Mouse (Mus musculus) embryonic facial prominence, embryonic 15.5 days (tissue): ENCODE measurements around the gene Unc119b. TPM values are rescaled to one million over a fixed set of nuclear protein-coding genes. Genes with fewer than 3 reads are reported as not detected.
"Not testable (repeated sequence)": the region's sequence is repeated elsewhere in the genome, so short reads cannot be mapped to it uniquely, and the experiment has no call there.

Experiments
- ATAC-seq: fragments of 200-750 bp; cut with Nextera tagmentation; 2 replicates; pipeline ENCODE4 v1.8.0; 2017; ENCODE audit warnings: low read depth, moderate TSS enrichment; ENCODE audit not compliant: insufficient number of reproducible peaks, low FRiP score, low TSS enrichment
- H3K27ac ChIP-seq: fragments of 300-500 bp; sonication (generic); replicated peaks from 2 replicates; pipeline ENCODE4 v1.5.1; 2015; ENCODE audit warnings: mild to moderate bottlenecking, inconsistent platforms
- H3K27me3 ChIP-seq: fragments of 300-500 bp; sonication (generic); 2 replicates; pipeline ENCODE4 v1.6.1; 2015; ENCODE audit warnings: inconsistent platforms
- H3K36me3 ChIP-seq: fragments of 300-500 bp; sonication (generic); 2 replicates; pipeline ENCODE4 v1.6.1; 2015; ENCODE audit warnings: mild to moderate bottlenecking, inconsistent platforms
- H3K4me1 ChIP-seq: fragments of 300-500 bp; sonication (generic); 2 replicates; pipeline ENCODE4 v1.6.1; 2015; ENCODE audit warnings: inconsistent platforms
- H3K4me2 ChIP-seq: fragments of 300-500 bp; sonication (generic); replicated peaks from 2 replicates; pipeline ENCODE4 v1.6.1; 2015; ENCODE audit warnings: mild to moderate bottlenecking, inconsistent platforms
- H3K4me3 ChIP-seq: fragments of 300-500 bp; sonication (generic); replicated peaks from 2 replicates; pipeline ENCODE4 v1.5.1; 2015; ENCODE audit warnings: mild to moderate bottlenecking, inconsistent platforms
- H3K9ac ChIP-seq: fragments of 300-500 bp; sonication (generic); 2 replicates; pipeline ENCODE4 v1.6.1; 2015; ENCODE audit warnings: inconsistent platforms
- H3K9me3 ChIP-seq: fragments of 300-500 bp; sonication (generic); replicated peaks from 2 replicates; pipeline ENCODE4 v1.6.1; 2016; ENCODE audit warnings: inconsistent platforms
- WGBS: fragments of 180-500 bp; shearing (Covaris S2); methylation state at CpG from one replicate; pipeline ENCODE4 v1.1.7; 2015; 5-methylcytosine and 5-hydroxymethylcytosine counted together
- polyA plus RNA-seq: library from polyadenylated mRNA; unstranded; fragments of >200 nt; fragmentation: Nextera tagmentation; extraction: Ambion mirVana; gene quantifications from 2 replicates; pipeline ENCODE4 v1.2.1, GENCODE M21; 2015

Gene Unc119b
- polyA plus RNA-seq, 1 experiment from 2014 or later: 42.2 TPM

- Histone ChIP-seq H3K4me3 (no peak overlapping the region), H3K4me2 (no peak overlapping the region), H3K4me1 (peaks cover 31% of the 10 kb centered on the region), H3K36me3 (no peaks in the 10 kb centered on the region), H3K9ac (no peak overlapping the region), H3K9me3 (no peaks in the 10 kb centered on the region), H3K27ac (no peak overlapping the region), H3K27me3 (no peaks in the 10 kb centered on the region)
- 49% methylated on average over 11 of the region's 11 CpGs for WGBS
- no peak for ATAC-seq
Observed at GRCm38 (mm10) chr5:115165895-115166814, 31.4 kb upstream of the Unc119b start.

GRCm38 (mm10) chr5:115165351-115165750, 30.6 kb upstream of the Unc119b start:
- H3K36me3 ChIP-seq: no peaks in the 10 kb centered on the region
- H3K4me2 ChIP-seq: no peak overlapping the region
- no peak overlapping the region for H3K27ac ChIP-seq
- no peak overlapping the region for H3K4me3 ChIP-seq
- H3K9ac ChIP-seq: no peak overlapping the region
- 57% methylated on average over 9 of the region's 9 CpGs for WGBS
- no peak for ATAC-seq
- peaks cover 39% of the 10 kb centered on the region for H3K4me1 ChIP-seq
- no peaks in the 10 kb centered on the region for H3K27me3 ChIP-seq
- no peaks in the 10 kb centered on the region for H3K9me3 ChIP-seq

- H3K4me3 ChIP-seq, H3K9ac ChIP-seq, H3K36me3 ChIP-seq, ATAC-seq, H3K27me3 ChIP-seq, H3K27ac ChIP-seq, H3K9me3 ChIP-seq, H3K4me2 ChIP-seq: not testable (repeated sequence)
- H3K4me1 ChIP-seq: peaks cover 41% of the 10 kb centered on the region
- WGBS: 81% methylated on average over 4 of the region's 4 CpGs
Observed at GRCm38 (mm10) chr5:115164446-115164845, 29.7 kb upstream of the Unc119b start.

GRCm38 (mm10) chr5:115163563-115163962, 28.8 kb upstream of the Unc119b start:
- H3K4me2 ChIP-seq: peak overlapping the region; percentile 24; the same call in 1 of the 2 replicates
- H3K9ac ChIP-seq: no peak overlapping the region
- 41% methylated on average over 8 of the region's 8 CpGs for WGBS
- no peaks in the 10 kb centered on the region for H3K9me3 ChIP-seq
- H3K4me1 ChIP-seq: peaks cover 40% of the 10 kb centered on the region
- ATAC-seq: no peak
- H3K36me3 ChIP-seq: no peaks in the 10 kb centered on the region
- H3K4me3 ChIP-seq: no peak overlapping the region; the same call in 1 of the 2 replicates
- H3K27ac ChIP-seq: no peak overlapping the region
- no peaks in the 10 kb centered on the region for H3K27me3 ChIP-seq

GRCm38 (mm10) chr5:115161940-115162279, 27.1 kb upstream of the Unc119b start:
- not testable (repeated sequence) for H3K27me3 ChIP-seq, H3K36me3 ChIP-seq, H3K9me3 ChIP-seq, H3K9ac ChIP-seq, ATAC-seq, H3K27ac ChIP-seq, H3K4me3 ChIP-seq, H3K4me2 ChIP-seq
- H3K4me1 ChIP-seq: peaks cover 39% of the 10 kb centered on the region
- WGBS: 78% methylated on average over 1 of the region's 1 CpGs

GRCm38 (mm10) chr5:115161064-115161939, 26.5 kb upstream of the Unc119b start:
- no peak for ATAC-seq
- WGBS: 25% methylated on average over 13 of the region's 13 CpGs
- Histone ChIP-seq H3K4me1 (peaks cover 37% of the 10 kb centered on the region), H3K4me2 (no peak overlapping the region), H3K27me3 (no peaks in the 10 kb centered on the region), H3K27ac (no peak overlapping the region), H3K9me3 (no peaks in the 10 kb centered on the region), H3K36me3 (no peaks in the 10 kb centered on the region), H3K9ac (no peak overlapping the region), H3K4me3 (no peak overlapping the region)

- ATAC-seq: no peak
- WGBS: 61% methylated on average over 6 of the region's 6 CpGs
- Histone ChIP-seq H3K9ac (no peak overlapping the region), H3K4me1 (peaks cover 37% of the 10 kb centered on the region), H3K27me3 (no peaks in the 10 kb centered on the region), H3K9me3 (no peaks in the 10 kb centered on the region), H3K4me3 (no peak overlapping the region), H3K27ac (no peak overlapping the region), H3K36me3 (no peaks in the 10 kb centered on the region), H3K4me2 (no peak overlapping the region)
Observed at GRCm38 (mm10) chr5:115160655-115161054, 25.9 kb upstream of the Unc119b start.

GRCm38 (mm10) chr5:115159165-115159564, 24.4 kb upstream of the Unc119b start:
- no peaks in the 10 kb centered on the region for H3K9me3 ChIP-seq
- 34% methylated on average over 12 of the region's 12 CpGs for WGBS
- H3K4me2 ChIP-seq: peak overlapping the region; percentile 80
- H3K36me3 ChIP-seq: no peaks in the 10 kb centered on the region
- no peaks in the 10 kb centered on the region for H3K27me3 ChIP-seq
- H3K27ac ChIP-seq: peak overlapping the region; percentile 99
- H3K4me1 ChIP-seq: peaks cover 52% of the 10 kb centered on the region
- no peak for ATAC-seq
- peak overlapping the region; percentile 95 for H3K9ac ChIP-seq
- peak overlapping the region; percentile 99 for H3K4me3 ChIP-seq

- Histone ChIP-seq H3K4me3 (peak within 1 kb of the TSS; percentile 99), H3K9ac (peak within 1 kb of the TSS; percentile 95), H3K4me1 (peaks cover 57% of the 10 kb centered on the region), H3K9me3 (no peaks in the 10 kb centered on the region), H3K4me2 (peak within 1 kb of the TSS; percentile 80), H3K36me3 (no peaks in the 10 kb centered on the region), H3K27me3 (no peaks in the 10 kb centered on the region), H3K27ac (peak within 1 kb of the TSS; percentile 99)
- ATAC-seq: peak; percentile 97
- WGBS: under 1% methylated on average over 69 of the region's 78 CpGs
Observed at GRCm38 (mm10) chr5:115158040-115158983, 23.5 kb upstream of the Unc119b start, which contains the start of gene Mlec. TSS of gene Mlec (minus strand) at chr5:115158179.

GRCm38 (mm10) chr5:115156933-115157589, 22.3 kb upstream of the Unc119b start:
- WGBS: 1% methylated on average over 26 of the region's 26 CpGs
- Histone ChIP-seq H3K9me3 (no peaks in the 10 kb centered on the region), H3K27me3 (no peaks in the 10 kb centered on the region), H3K36me3 (no peaks in the 10 kb centered on the region), H3K9ac (peak overlapping the region; percentile 95), H3K4me2 (peak overlapping the region; percentile 80), H3K4me3 (peak overlapping the region; percentile 99), H3K27ac (peak overlapping the region; percentile 99), H3K4me1 (peaks cover 66% of the 10 kb centered on the region)
- ATAC-seq: no peak
